Mouse (Mus musculus): Measurements from ENCODE around the gene Gm6040.

Gm6040 gene

GRCm38 (mm10) chr8:20921971-20922370 is at the start of gene Gm6040:
Gene Gm6040, minus strand, starts transcription at chr8:20922071.
- no peak for DNase-seq (ENCODE audit: low spot score in 2 of 2)

- no peak for DNase-seq (ENCODE audit: low spot score in 2 of 2)
Observed at GRCm38 (mm10) chr8:20964531-20964930, 42.7 kb upstream of the Gm6040 start.

GRCm38 (mm10) chr8:20944610-20945009 is 22.7 kb upstream of the Gm6040 start, which contains the start of gene AY761185:
Gene AY761185, minus strand, starts transcription at chr8:20944710.
- no peak for DNase-seq (ENCODE audit: low spot score in 2 of 2)

- no peak for DNase-seq (ENCODE audit: low spot score in 2 of 2)
Observed at GRCm38 (mm10) chr8:20912288-20912687, 9.6 kb downstream of the Gm6040 start.

GRCm38 (mm10) chr8:20908256-20908655 is 13.6 kb downstream of the Gm6040 start:
- no peak for DNase-seq (ENCODE audit: low spot score in 2 of 2)

- DNase-seq (ENCODE audit: low spot score in 2 of 2): no peak
Observed at GRCm38 (mm10) chr8:20907119-20907518, 14.8 kb downstream of the Gm6040 start.

GRCm38 (mm10) chr8:20902527-20902926 is 19.3 kb downstream of the Gm6040 start, which contains the start of gene Gm15056:
Gene Gm15056, minus strand, starts transcription at chr8:20902627.
- no peak for DNase-seq (ENCODE audit: low spot score in 2 of 2)

- no peak for DNase-seq (ENCODE audit: low spot score in 2 of 2)
Observed at GRCm38 (mm10) chr8:20892369-20892768, 29.5 kb downstream of the Gm6040 start, which contains the start of gene Defb33. Gene Defb33, plus strand, starts transcription at chr8:20892669.

- no peak for DNase-seq (ENCODE audit: low spot score in 2 of 2)
Observed at GRCm38 (mm10) chr8:20874608-20875007, 47.3 kb downstream of the Gm6040 start.
